Mouse (Mus musculus) hindbrain, postnatal 0 days (tissue): ENCODE data around the gene Ly6g6e. TPM values are rescaled to one million over a fixed set of nuclear protein-coding genes. Genes with fewer than 3 reads are reported as not detected.

Experiments used
- ATAC-seq: fragments of 200-750 bp; cut with Nextera tagmentation; 2 replicates; pipeline ENCODE4 v1.8.0; 2017; ENCODE audit warnings: mild to moderate bottlenecking, moderate TSS enrichment, moderate library complexity
- DNase-seq: peaks from one replicate; pipeline ENCODE4 v3.0.0-alpha.2; 2015; ENCODE audit warnings: low spot score
- H3K27ac ChIP-seq: fragments of 300-500 bp; sonication (generic); 2 replicates; pipeline ENCODE4 v1.5.1; 2014; ENCODE audit warnings: mild to moderate bottlenecking
- H3K27me3 ChIP-seq: fragments of 300-500 bp; sonication (generic); 2 replicates; pipeline ENCODE4 v1.6.1; 2014; ENCODE audit warnings: low read length, mixed read lengths; ENCODE audit not compliant: insufficient read depth
- H3K36me3 ChIP-seq: fragments of 300-500 bp; sonication (generic); 2 replicates; pipeline ENCODE4 v1.6.1; 2014; ENCODE audit warnings: low read length, mixed read lengths; ENCODE audit not compliant: insufficient read depth
- H3K4me1 ChIP-seq: fragments of 300-500 bp; sonication (generic); 2 replicates; pipeline ENCODE4 v1.6.1; 2014; ENCODE audit warnings: antibody characterized with exemption, low read length, mixed read lengths; ENCODE audit not compliant: insufficient read depth
- H3K4me2 ChIP-seq: fragments of 300-500 bp; sonication (generic); 2 replicates; pipeline ENCODE4 v1.6.1; 2014; ENCODE audit warnings: low read depth, mild to moderate bottlenecking, low read length, moderate library complexity, mixed read lengths
- H3K4me3 ChIP-seq: fragments of 300-500 bp; sonication (generic); 2 replicates; pipeline ENCODE4 v1.5.1; 2014; ENCODE audit warnings: low read length
- H3K9ac ChIP-seq: fragments of 300-500 bp; sonication (generic); replicated peaks from 2 replicates; pipeline ENCODE4 v1.6.1; 2014; ENCODE audit warnings: mild to moderate bottlenecking, low read length, moderate library complexity, mixed read lengths
- H3K9me3 ChIP-seq: fragments of 300-500 bp; sonication (generic); 2 replicates; pipeline ENCODE4 v1.6.1; 2016; ENCODE audit warnings: low read length, mixed read lengths
- CTCF ChIP-seq: IDR thresholded peaks from 2 replicates; pipeline ENCODE4 v1.5.1; 2016; ENCODE audit warnings: antibody characterized with exemption, control low read depth, low read depth
- WGBS: fragments of 180-500 bp; shearing (Covaris S2); extraction: QIAGEN DNeasy Blood & Tissue Kit; methylation state at CpG from one replicate; pipeline ENCODE4 v1.1.7; 2014; 5-methylcytosine and 5-hydroxymethylcytosine counted together
- polyA plus RNA-seq: library from polyadenylated mRNA; unstranded; fragments of >200 nt; fragmentation: Nextera tagmentation; extraction: Ambion mirVana; gene quantifications from 2 replicates; pipeline ENCODE4 v1.2.1, GENCODE M21; 2015
- total RNA-seq: library from RNA; depleted of rRNA; stranded (reverse); fragments of >200 nt; gene quantifications from 2 replicates; pipeline ENCODE4 v1.2.3, GENCODE M21; 2014

Gene Ly6g6e
- total and polyA plus RNA-seq, 2 experiments from 2014 or later = 0.44 TPM; not detected in 1

GRCm38 (mm10) chr17:35049561-35050016, 27.1 kb upstream of the Ly6g6e start, which contains the start of gene Clic1:
Gene Clic1 (plus strand): TSS chr17:35049966.
- ATAC-seq (no peak), DNase-seq (peak; percentile 77)
- Histone ChIP-seq H3K4me3 (peak within 1 kb of the TSS; percentile 44), H3K4me1 (0 out of 2 replicates have a peak, but pooled peaks cover 4% of the 10 kb centered on the region), H3K9me3 (no peaks in the 10 kb centered on the region), H3K9ac (peak within 1 kb of the TSS; percentile 52), H3K27ac (peak within 1 kb of the TSS; percentile 86), H3K27me3 (no peaks in the 10 kb centered on the region), H3K36me3 (no peaks in the 10 kb centered on the region), H3K4me2 (peak within 1 kb of the TSS; percentile 67)
- 6% methylated on average over 11 of the region's 11 CpGs for WGBS
- TF ChIP-seq CTCF = peak; percentile 34

- H3K9me3 ChIP-seq = no peaks in the 10 kb centered on the region
- peak overlapping the region; percentile 52 for H3K9ac ChIP-seq
- peak overlapping the region; percentile 67 for H3K4me2 ChIP-seq
- H3K36me3 ChIP-seq = no peaks in the 10 kb centered on the region
- H3K4me1 ChIP-seq = 0 out of 2 replicates have a peak, but pooled peaks cover 4% of the 10 kb centered on the region
- ATAC-seq = no peak
- peak overlapping the region; percentile 44 for H3K4me3 ChIP-seq
- WGBS = 3% methylated on average over 27 of the region's 27 CpGs
- DNase-seq = peak; percentile 58
- peak overlapping the region; percentile 86 for H3K27ac ChIP-seq
- H3K27me3 ChIP-seq = no peaks in the 10 kb centered on the region
- TF ChIP-seq CTCF = no peak
These were observed 26.5 kb upstream of the Ly6g6e start for GRCm38 (mm10) chr17:35050126-35050750.

GRCm38 (mm10) chr17:35051156-35052086, 25.3 kb upstream of the Ly6g6e start:
- Histone ChIP-seq H3K9ac (peak overlapping the region; percentile 51), H3K4me1 (0 out of 2 replicates have a peak, but pooled peaks cover 4% of the 10 kb centered on the region), H3K27me3 (no peaks in the 10 kb centered on the region), H3K4me3 (peak overlapping the region; percentile 44), H3K36me3 (no peaks in the 10 kb centered on the region; the same call in 1 of the 2 replicates), H3K4me2 (peak overlapping the region; percentile 67), H3K27ac (peak overlapping the region; percentile 74), H3K9me3 (no peaks in the 10 kb centered on the region)
- ATAC-seq (peak; percentile 74), DNase-seq (peak; percentile 83)
- TF ChIP-seq CTCF = no peak
- 10% methylated on average over 20 of the region's 21 CpGs for WGBS

- H3K4me1 ChIP-seq = 0 out of 2 replicates have a peak, but pooled peaks cover 4% of the 10 kb centered on the region
- no peaks in the 10 kb centered on the region for H3K9me3 ChIP-seq
- H3K27me3 ChIP-seq = no peaks in the 10 kb centered on the region
- TF ChIP-seq CTCF = no peak
- peak overlapping the region; percentile 22; the same call in 1 of the 2 replicates for H3K9ac ChIP-seq
- H3K36me3 ChIP-seq = no peaks in the 10 kb centered on the region; the same call in 1 of the 2 replicates
- ATAC-seq = no peak
- DNase-seq = no peak
- H3K4me2 ChIP-seq = peak overlapping the region; percentile 67; the same call in 1 of the 2 replicates
- peak overlapping the region; percentile 74 for H3K27ac ChIP-seq
- H3K4me3 ChIP-seq = no peak overlapping the region; the same call in 1 of the 2 replicates
- 70% methylated on average over 12 of the region's 12 CpGs for WGBS
These were observed 24.4 kb upstream of the Ly6g6e start for GRCm38 (mm10) chr17:35052271-35052798.

GRCm38 (mm10) chr17:35055691-35056495, 20.8 kb upstream of the Ly6g6e start:
- Histone ChIP-seq H3K4me3 (no peak overlapping the region), H3K4me1 (peaks cover 6% of the 10 kb centered on the region; the same call in 1 of the 2 replicates), H3K4me2 (no peak overlapping the region), H3K9me3 (no peaks in the 10 kb centered on the region), H3K36me3 (no peaks in the 10 kb centered on the region; the same call in 1 of the 2 replicates), H3K27me3 (no peaks in the 10 kb centered on the region), H3K27ac (no peak overlapping the region), H3K9ac (no peak overlapping the region)
- no peak for DNase-seq
- ATAC-seq = no peak
- no peak for TF ChIP-seq CTCF
- WGBS = 89% methylated on average over 7 of the region's 7 CpGs
